Mouse (Mus musculus): ENCODE measurements around the gene Gpr135.
A peak's percentile ranks its signal among the peaks of the same experiment; 100 is the strongest.
"Not testable (repeated sequence)": the region's sequence is repeated elsewhere in the genome, so short reads cannot be mapped to it uniquely, and the experiment has no call there.

Gpr135 gene

DNA sequence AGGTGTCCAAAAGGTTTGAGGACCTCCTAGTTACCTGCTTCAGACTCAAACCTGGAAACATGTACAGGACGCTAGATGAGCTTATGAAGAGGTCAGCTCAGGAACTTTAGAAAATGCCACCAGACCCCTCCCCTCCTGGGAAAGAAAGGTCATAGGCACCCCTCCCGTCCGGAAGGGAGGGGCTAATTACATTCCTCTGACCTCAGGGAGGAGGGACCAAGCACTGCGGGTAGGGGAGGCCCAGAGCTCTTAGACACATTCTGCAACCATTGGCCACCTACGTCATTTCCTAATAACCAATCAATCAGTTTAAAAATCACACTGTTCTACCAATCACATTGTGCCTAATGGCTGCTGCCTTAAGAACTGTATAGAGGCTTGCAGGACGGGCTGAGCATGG is 18.4 kb downstream of the Gpr135 start:
- no peak for DNase-seq

DNA sequence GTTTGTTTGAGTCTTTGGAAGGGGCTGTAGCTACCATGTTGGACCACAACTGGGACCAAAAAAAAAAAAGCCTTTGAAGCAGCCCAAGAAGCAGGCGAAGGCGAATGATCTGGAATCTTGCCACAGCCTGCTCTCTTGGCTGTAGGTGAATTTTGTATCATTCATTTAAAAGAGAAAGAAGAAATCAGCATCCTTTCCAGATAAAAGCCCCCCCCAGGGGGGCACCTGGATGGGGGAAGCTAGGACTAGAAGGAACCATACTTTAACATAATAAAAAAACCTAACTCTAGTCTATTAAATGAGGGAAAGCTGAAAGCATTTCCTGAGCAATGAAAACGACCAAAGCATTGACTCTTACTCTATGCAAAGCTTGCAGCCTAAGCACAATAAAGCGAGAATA is 20.1 kb downstream of the Gpr135 start:
- no peak for DNase-seq

DNA sequence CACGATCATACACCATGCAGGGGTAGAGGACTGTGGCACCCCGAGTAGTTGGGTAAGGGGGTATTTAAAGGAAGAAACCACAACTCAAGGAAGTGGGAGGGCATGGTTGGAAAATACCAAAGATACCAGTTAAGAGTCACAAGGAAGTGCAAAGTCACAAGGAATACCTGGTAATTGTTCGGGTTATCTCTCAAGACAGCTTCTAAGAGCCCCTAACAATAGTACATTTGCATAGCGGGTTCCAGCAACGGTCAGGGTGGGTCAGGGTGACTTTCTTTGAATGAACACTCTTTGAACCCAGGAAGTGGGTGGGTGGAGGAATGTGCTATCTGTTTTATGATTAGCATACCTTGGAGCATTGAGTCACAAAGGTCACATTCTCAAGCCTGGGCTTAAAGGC is 20.8 kb downstream of the Gpr135 start:
- DNase-seq, result not testable (repeated sequence)

DNA sequence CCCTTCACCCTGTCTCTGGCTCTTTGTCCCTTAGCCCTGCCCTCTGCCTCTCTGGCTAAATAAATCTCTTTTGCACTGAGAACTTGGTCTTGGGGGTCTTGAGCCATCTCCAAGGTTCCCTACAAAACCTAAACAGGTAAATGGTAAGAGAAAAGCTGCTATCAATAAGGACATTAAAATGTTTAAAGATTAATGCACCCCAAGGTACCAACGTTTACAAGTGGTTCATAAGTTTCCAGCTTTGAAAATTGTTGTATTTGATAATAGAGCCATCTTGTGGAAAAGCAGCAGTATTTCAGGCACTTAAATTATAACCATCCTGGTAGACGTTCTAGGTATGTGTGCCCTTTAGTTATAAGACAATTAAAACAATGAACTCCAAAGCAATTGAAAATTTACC is 23.4 kb downstream of the Gpr135 start:
- DNase-seq, result peak in 1 of 2 experiments; percentile 12

DNA sequence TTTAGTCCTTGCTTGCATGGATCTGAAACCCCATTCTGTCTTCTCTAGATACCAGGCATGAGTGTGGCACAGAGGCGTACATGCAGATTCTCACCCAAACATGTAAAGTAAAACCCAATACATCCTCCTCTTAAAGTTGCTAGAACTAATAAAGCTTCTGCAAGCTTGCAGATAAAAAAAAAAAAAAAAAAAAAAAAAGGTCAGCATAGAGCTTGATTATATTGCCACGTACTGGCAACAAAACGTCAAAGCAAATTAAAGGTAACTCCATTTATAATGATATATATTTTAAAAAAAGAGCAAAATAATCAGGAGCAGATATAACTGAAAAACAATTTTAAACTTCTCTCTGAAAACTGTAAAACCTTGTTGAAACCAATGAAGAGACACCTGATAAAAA is 29.7 kb downstream of the Gpr135 start:
- no peak for DNase-seq

DNA sequence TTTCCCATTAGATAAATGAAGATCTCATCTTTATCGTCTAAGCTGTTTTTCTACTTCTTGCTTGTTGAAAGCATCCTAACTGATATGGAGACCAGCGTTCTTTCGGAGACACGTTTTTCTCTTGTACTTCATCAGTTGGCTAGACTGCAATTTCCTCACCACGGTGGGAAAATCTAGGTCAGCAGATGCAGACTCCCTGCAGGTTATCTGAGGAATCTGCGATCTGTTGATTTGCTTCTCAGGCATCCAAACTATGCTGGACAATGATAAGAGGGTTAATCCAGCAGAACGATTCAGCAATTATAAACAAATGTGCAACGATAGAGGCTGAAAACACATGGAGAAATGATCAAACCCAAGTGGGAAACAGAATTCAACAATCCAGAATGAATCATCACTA is 31.4 kb downstream of the Gpr135 start:
- DNase-seq, result no peak

DNA sequence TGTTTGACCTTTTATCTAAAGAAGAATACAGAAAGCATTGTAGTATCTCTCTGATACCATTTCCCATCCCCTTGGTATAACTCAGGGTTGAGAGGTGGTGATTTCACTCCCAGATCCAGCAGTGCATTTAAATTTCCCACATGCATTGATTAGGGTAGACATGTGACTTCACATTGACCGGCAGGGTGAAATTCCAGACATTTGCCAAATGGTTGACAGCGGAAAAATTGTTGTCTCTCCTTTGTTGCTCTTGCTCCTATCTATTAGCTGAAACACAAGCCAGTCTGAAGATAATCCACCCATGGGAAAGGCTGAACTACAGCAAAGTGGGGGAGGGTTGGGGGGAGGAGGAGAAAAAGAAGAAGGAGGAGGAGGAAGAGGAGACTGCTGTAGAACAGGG is 32.1 kb downstream of the Gpr135 start:
- DNase-seq, result no peak

DNA sequence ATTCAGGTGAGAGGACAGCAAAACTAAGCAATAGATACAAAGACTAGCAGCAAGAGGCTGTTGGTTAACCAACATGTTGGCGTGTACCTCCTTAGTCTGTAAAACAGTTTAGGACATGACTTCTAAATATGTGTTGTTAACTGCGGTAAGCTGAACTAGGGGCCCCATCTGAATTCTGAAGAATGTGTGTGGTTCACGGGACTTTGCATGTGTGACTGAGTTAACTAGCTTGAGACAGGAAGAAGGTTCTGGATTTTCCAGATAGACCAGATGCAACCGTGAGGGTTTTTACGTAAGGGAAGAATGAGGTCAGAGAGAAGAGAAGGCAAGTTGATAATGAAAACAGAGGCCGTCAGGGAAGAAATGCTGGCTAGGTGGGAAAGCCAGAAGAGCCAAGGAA is 33.9 kb downstream of the Gpr135 start:
- no peak for DNase-seq

DNA sequence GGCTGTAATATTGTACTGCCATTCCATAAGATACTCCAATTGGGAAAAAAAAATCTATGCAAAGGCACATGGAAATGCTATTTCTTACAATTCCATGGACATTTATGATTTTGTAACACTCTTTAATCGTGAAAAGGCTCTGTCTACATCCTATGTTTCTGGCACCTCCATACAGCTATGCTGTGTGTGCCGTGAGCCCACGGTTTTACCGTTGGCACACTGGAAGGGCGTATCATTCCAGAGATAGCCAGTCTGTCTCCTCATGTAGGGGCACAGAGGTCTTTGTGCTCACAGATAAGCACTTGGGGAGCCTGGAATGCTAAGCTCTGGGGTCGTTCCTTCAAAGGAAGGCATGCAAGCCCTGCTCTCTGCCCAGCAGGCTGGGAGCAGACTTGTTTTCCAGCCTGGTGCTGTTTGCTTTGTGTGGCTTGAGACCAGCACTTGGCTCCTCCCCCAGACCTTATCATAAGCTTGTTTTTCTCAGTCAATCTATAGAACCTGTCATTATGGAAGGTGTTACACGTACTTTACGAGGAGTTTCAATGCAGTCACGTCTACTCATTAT is 34.7 kb downstream of the Gpr135 start:
- DNase-seq, result no peak

DNA sequence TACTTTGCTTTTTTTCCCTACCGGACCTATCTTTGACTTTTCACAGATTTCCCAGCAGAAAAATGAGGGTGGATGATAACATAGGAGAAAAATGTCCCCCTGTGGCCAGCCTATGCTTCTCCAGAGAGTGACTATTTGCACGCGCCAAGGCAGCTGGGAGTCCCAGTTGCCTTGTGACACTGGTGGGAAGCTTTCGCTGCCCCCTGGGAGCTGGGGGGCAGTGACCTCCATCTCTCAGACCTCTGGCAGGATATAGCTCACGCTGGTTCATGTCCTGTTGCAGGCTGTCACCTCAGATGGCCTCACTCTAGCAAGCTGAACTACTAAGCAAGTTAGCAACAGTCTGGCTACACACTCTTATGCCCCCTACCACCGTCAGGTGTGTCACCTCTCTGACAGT is 39.1 kb downstream of the Gpr135 start:
- no peak for DNase-seq

DNA sequence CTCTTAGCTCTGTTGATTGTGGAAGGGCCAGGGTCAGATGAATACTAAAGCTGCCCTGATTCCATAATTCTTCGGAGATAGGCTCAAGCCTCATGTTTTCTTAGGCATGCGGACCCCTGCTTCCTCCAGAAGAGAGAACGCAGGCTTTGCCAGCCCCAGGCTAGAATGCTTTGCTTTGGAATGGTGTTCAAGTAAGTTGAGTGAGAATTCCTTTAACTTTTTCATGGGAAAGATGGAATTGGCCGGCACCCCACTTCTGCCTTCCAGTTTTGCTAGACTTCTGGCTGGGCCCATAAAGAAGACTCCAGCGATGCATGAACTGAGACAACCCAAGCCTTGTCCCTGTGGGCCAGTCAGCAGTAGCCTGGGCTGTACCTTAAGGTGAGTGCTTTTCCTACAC is 39.8 kb downstream of the Gpr135 start:
- no peak for DNase-seq

DNA sequence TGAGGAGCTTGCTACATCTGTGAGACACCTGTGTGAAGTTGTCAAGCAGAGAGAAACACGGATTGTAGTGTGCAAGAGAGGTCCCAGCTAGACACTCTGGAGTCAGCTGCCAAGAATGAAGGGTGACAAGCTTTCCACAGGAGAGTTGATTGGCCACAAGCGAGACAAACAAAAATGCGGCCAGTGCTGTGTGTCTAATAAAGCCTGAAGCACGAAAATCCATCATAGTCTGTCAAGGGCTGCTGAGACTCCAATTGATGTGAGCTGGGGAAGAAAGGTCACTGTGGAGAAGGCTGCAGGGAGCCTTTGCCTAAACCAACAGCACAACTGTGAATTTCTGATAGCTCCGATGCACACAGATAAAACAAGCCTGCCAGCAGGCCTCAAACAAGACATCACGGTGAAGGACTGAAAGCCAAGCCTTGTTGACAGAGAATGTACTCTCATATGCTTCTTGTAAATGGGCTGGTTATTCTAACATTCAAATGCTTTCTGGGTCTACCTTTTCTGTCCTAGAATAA is 45.6 kb downstream of the Gpr135 start:
- DNase-seq, result no peak

DNA sequence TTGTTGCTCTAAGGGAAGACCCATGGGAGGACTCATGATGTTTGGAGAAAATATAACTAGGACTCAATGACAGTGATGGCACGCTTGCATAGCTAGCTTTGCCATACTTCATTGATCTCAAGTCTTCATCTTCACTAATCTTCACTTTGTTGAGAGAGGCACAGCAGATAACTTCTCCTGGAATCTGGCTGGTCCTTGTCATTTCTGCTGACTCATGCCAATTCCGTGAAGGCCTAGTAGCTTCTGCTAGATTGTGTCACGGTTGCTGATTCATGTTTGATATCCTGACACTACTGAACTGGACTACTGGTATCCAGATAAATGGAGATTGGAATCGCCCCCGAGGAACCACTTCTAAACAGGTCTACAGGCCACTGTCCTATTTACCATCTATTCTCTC is 47.4 kb downstream of the Gpr135 start:
- DNase-seq, result no peak

DNA sequence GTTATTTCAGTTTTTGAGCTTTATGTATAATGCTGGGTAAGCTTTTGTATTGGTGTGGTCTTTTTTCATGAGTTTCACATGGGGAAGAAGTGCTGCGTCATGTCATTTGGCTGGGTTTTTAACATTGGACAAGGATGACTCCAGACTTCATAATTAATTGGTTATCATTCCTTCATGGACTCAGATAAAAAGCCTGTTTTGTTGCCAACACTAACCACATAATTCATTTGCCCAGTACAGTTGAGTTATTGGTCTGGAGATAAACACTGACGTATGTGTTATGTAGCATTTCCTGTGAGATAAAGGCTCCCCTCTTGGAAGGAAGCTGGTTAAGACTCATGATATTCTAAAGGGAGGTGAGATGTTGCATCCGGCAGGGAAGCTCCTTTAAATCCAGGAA is 48.1 kb downstream of the Gpr135 start:
- no peak for DNase-seq

DNA sequence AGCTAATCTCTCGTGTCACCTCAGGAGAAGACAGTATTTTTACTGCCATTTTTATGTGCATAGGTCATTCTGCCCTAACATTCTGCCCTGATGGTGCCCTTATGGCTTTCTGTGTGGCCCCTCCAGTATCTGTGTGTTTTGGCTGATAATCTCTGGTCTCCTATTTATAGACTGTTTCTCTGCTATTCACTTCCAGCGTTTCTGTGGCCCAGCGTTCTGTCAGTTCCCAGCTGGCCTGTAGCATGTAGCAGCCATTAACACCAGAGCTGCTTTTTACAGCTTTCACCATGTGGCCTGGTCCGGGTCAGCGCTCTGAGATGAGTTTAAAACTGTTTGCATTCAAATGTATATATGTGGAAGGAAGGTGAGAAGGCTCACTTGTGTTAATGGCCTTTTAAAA is 49.4 kb downstream of the Gpr135 start:
- no peak for DNase-seq

DNA sequence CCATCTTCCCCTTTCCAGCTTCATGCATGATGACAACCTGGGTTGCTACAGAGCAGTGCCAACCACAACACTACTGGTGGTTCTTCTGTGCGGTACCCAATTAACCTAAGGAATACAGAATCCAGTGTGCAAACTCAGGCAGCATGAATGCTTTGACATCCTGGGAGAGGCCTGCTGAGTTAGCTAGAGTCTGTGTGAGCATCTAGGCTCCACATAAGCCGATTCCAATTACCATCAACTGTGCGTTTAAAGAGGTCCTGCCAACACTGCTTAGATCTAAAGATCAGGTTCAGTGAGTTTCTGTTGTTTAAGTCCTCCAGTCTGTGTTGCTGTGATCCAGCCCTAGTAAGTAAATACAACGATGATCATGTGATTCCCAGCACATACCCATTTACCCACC is 50.6 kb downstream of the Gpr135 start:
- DNase-seq, result no peak
